Mouse (Mus musculus): ENCODE results near the gene Sirt3. TPM values are rescaled to one million over a fixed set of nuclear protein-coding genes. Genes with fewer than 3 reads are reported as not detected.
"Not testable (repeated sequence)": the region's sequence is repeated elsewhere in the genome, so short reads cannot be mapped to it uniquely, and the experiment has no call there.

Sirt3 gene
- polyA plus RNA-seq, 1 experiment, result 17.9 TPM

DNA sequence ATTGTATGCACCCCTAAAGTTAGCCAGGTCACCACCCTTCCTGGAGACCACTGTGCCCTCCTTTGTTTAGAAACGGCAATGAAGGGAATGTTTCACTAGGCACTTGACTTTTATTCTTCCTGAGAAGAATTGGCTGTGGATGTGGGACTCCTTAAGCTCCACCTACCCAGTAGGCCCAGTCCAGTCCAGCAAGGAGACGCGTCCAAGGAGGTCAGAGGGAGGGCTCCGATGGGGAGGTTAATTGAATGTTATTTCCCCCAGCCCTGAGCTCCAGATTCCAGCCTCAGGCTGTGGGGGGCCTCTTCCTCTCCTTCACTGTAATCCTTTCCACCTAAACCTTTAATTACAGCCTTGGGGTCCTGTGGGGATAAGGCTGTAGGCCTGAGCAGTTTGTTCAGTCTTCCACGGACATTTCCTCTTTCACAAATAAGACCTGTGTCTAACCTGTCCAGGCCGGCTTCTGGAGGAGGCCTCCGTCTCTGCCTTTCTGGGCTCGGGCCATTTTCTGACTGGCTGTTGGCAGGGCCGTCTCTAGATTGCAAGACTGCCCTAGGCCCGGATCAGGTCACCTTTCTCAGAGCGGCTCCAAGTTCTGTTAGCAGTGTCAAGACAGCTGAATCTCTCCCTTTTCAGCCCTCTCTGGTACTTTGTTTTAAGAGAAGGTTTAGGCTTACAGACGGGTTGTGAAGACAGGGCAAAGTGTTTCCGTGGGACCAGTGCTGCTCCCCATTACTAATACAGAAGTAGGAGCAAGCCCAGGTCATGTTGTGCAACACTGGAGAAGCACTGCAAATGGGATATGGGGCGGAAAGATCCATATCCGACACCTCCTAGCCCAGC is 20.1 kb upstream of the Sirt3 start:
- H3K36me3 ChIP-seq (ENCODE audit: control insufficient read depth, insufficient read depth, low read length, poor library complexity, severe bottlenecking), result peaks cover 3% of the 10 kb centered on the region
- no peaks in the 10 kb centered on the region for H3K9me3 ChIP-seq (replicated peaks; ENCODE audit: control insufficient read depth, insufficient read depth, low read length, poor library complexity, severe bottlenecking)
- H3K9ac ChIP-seq (ENCODE audit: low read depth, poor library complexity, severe bottlenecking), result 0 out of 2 replicates have a peak overlapping the region, but pooled peaks have one; percentile 4
- H3K27me3 ChIP-seq (ENCODE audit: control insufficient read depth, insufficient read depth, low read length, poor library complexity, severe bottlenecking), result no peaks in the 10 kb centered on the region
- no peak overlapping the region for H3K4me3 ChIP-seq (ENCODE audit: low read depth, low read length)
- no peaks in the 10 kb centered on the region for H3K4me1 ChIP-seq (ENCODE audit: control insufficient read depth, insufficient read depth, low read length)
- no peak overlapping the region for H3K27ac ChIP-seq (ENCODE audit: insufficient read depth, low read length)
- no peak for TF ChIP-seq CTCF (IDR thresholded peaks at IDR 0.05; ENCODE audit: low read depth, low read length)
- no peak for TF ChIP-seq POLR2A (IDR thresholded peaks at IDR 0.05; ENCODE audit: insufficient read depth, low read length)
- TF ChIP-seq EP300 (IDR thresholded peaks at IDR 0.05; ENCODE audit: insufficient read depth, low read depth, low read length), result no peak

DNA sequence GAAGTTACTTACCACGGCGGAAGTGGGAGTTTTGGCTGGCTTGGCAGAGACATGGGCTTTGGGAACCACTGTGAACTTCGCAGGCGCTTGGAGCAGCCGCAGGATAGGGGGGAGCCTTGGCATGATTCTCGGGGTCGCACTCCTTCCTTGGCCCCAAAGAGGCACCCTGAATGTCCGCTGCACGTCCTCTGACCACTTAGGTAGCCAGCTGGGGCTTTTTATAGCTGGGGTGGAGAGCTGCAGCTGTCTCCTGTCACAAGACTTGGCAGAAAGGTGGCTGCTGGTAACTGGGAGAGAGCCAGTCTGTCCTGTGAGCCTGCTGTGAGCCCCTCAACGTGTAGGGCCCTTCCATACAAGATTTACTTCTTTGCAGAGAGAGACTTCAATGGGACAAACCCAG is 18.1 kb upstream of the Sirt3 start, which contains the start of gene Cox8b:
TSS of gene Cox8b (minus strand) at position 227 of the 400 bp plus-strand sequence.
- Histone ChIP-seq H3K4me1 (ENCODE audit: control insufficient read depth, insufficient read depth, low read length) (no peaks in the 10 kb centered on the region), H3K9ac (ENCODE audit: low read depth, poor library complexity, severe bottlenecking) (no peak within 1 kb of the TSS; the same call in 1 of the 2 replicates), H3K27me3 (ENCODE audit: control insufficient read depth, insufficient read depth, low read length, poor library complexity, severe bottlenecking) (no peaks in the 10 kb centered on the region), H3K27ac (ENCODE audit: insufficient read depth, low read length) (no peak within 1 kb of the TSS), H3K4me3 (ENCODE audit: low read depth, low read length) (no peak within 1 kb of the TSS), H3K36me3 (ENCODE audit: control insufficient read depth, insufficient read depth, low read length, poor library complexity, severe bottlenecking) (peaks cover 5% of the 10 kb centered on the region), H3K9me3 (replicated peaks; ENCODE audit: control insufficient read depth, insufficient read depth, low read length, poor library complexity, severe bottlenecking) (no peaks in the 10 kb centered on the region)
- TF ChIP-seq CTCF (IDR thresholded peaks at IDR 0.05; ENCODE audit: low read depth, low read length) (no peak), POLR2A (IDR thresholded peaks at IDR 0.05; ENCODE audit: insufficient read depth, low read length) (no peak), EP300 (IDR thresholded peaks at IDR 0.05; ENCODE audit: insufficient read depth, low read depth, low read length) (no peak)

DNA sequence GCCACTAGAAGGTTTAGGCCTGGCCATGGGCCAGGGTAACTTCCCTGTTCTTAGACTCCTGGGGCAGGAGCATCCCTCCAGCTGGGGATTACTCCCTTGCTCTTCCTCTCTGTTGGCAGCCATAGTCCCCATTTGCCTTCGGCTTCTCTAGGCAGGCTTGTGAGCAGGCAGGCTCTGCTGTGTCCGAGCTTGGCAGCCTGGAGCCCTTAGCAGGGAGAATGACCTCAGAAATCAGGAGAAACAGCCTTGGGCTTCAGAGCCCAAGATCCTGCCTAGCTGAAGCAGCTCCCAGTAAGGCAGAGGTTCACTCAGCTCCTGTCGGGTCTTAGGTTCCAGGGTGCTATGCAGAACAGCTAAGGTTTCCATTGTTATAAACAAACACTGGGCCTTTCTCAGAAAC is 17.0 kb upstream of the Sirt3 start:
- H3K9me3 ChIP-seq (replicated peaks; ENCODE audit: control insufficient read depth, insufficient read depth, low read length, poor library complexity, severe bottlenecking), result no peaks in the 10 kb centered on the region
- no peak for TF ChIP-seq CTCF (IDR thresholded peaks at IDR 0.05; ENCODE audit: low read depth, low read length)
- TF ChIP-seq EP300 (IDR thresholded peaks at IDR 0.05; ENCODE audit: insufficient read depth, low read depth, low read length), result no peak
- no peak for TF ChIP-seq POLR2A (IDR thresholded peaks at IDR 0.05; ENCODE audit: insufficient read depth, low read length)
- no peaks in the 10 kb centered on the region for H3K27me3 ChIP-seq (ENCODE audit: control insufficient read depth, insufficient read depth, low read length, poor library complexity, severe bottlenecking)
- H3K4me3 ChIP-seq (ENCODE audit: low read depth, low read length), result no peak overlapping the region
- H3K27ac ChIP-seq (ENCODE audit: insufficient read depth, low read length), result no peak overlapping the region
- H3K4me1 ChIP-seq (ENCODE audit: control insufficient read depth, insufficient read depth, low read length), result no peaks in the 10 kb centered on the region
- H3K9ac ChIP-seq (ENCODE audit: low read depth, poor library complexity, severe bottlenecking), result no peak overlapping the region
- peaks cover 9% of the 10 kb centered on the region for H3K36me3 ChIP-seq (ENCODE audit: control insufficient read depth, insufficient read depth, low read length, poor library complexity, severe bottlenecking)

DNA sequence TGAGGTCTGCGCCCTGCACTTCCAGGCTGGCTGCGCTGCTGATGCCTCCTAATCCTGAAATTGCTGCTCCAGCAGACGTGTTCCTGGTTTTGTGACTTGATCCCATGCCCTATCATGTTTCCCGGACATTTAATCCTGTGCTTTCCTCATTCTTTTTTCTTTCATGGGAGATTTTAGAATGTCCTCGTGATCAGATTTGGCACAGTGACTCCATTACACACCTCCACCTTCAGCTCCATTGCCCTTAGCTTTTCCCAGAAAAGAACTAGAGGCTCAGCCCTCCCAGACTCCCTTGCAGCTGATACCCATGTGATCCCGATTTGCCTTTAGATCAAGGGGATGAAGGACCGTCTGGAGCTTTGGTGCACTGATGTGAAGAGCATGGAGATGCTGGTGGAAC is 15.8 kb upstream of the Sirt3 start:
- no peak overlapping the region for H3K27ac ChIP-seq (ENCODE audit: insufficient read depth, low read length)
- H3K9ac ChIP-seq (ENCODE audit: low read depth, poor library complexity, severe bottlenecking), result no peak overlapping the region
- peaks cover 13% of the 10 kb centered on the region for H3K36me3 ChIP-seq (ENCODE audit: control insufficient read depth, insufficient read depth, low read length, poor library complexity, severe bottlenecking)
- no peaks in the 10 kb centered on the region for H3K27me3 ChIP-seq (ENCODE audit: control insufficient read depth, insufficient read depth, low read length, poor library complexity, severe bottlenecking)
- no peak for TF ChIP-seq CTCF (IDR thresholded peaks at IDR 0.05; ENCODE audit: low read depth, low read length)
- no peak for TF ChIP-seq POLR2A (IDR thresholded peaks at IDR 0.05; ENCODE audit: insufficient read depth, low read length)
- TF ChIP-seq EP300 (IDR thresholded peaks at IDR 0.05; ENCODE audit: insufficient read depth, low read depth, low read length), result no peak
- no peak overlapping the region for H3K4me3 ChIP-seq (ENCODE audit: low read depth, low read length)
- H3K9me3 ChIP-seq (replicated peaks; ENCODE audit: control insufficient read depth, insufficient read depth, low read length, poor library complexity, severe bottlenecking), result no peaks in the 10 kb centered on the region
- no peaks in the 10 kb centered on the region for H3K4me1 ChIP-seq (ENCODE audit: control insufficient read depth, insufficient read depth, low read length)

DNA sequence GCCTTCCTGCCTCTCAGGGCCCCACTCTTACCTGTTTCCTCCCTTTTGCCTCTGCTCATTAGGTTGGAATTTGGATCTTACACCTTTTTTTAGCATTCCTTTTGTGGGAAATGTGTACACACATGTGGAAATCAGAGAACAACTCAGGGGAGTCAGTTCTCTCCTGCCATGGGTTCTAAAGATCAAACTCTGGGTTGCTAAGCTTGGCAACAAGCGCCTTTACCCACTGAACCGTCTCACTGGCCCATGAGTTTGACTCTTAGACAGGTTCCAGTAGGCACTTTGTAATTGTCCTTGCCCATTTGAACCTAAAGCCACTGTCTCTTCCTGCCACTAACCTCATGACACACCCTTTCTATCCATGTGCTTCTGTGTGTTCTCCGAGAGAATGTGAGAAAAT is 12.5 kb upstream of the Sirt3 start:
- no peak for TF ChIP-seq EP300 (IDR thresholded peaks at IDR 0.05; ENCODE audit: insufficient read depth, low read depth, low read length)
- no peak for TF ChIP-seq POLR2A (IDR thresholded peaks at IDR 0.05; ENCODE audit: insufficient read depth, low read length)
- TF ChIP-seq CTCF (IDR thresholded peaks at IDR 0.05; ENCODE audit: low read depth, low read length), result no peak
- Histone ChIP-seq H3K4me3 (ENCODE audit: low read depth, low read length) (no peak overlapping the region), H3K27me3 (ENCODE audit: control insufficient read depth, insufficient read depth, low read length, poor library complexity, severe bottlenecking) (no peaks in the 10 kb centered on the region), H3K36me3 (ENCODE audit: control insufficient read depth, insufficient read depth, low read length, poor library complexity, severe bottlenecking) (peaks cover 30% of the 10 kb centered on the region), H3K27ac (ENCODE audit: insufficient read depth, low read length) (no peak overlapping the region), H3K4me1 (ENCODE audit: control insufficient read depth, insufficient read depth, low read length) (no peaks in the 10 kb centered on the region), H3K9me3 (replicated peaks; ENCODE audit: control insufficient read depth, insufficient read depth, low read length, poor library complexity, severe bottlenecking) (no peaks in the 10 kb centered on the region), H3K9ac (ENCODE audit: low read depth, poor library complexity, severe bottlenecking) (no peak overlapping the region)

DNA sequence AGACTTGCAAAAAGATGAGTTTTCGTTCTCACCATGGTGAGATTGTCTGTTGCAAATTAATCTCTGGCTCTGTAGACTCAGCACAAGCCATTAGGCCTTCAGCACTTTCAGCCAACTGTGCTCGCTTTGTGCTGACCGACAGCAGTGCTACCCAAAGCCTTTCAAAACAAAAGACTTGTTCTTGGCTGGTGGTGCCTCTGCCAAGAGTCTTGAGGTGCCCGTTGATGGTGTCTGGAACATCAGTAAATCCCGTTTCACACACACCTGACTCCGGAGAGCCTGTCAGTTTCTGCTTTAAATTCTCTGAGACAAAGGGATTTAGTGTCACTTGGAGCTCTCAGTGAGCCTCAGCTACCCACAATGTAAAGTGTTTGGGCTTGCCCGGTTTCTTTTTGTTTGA is 11.9 kb upstream of the Sirt3 start:
- no peaks in the 10 kb centered on the region for H3K9me3 ChIP-seq (replicated peaks; ENCODE audit: control insufficient read depth, insufficient read depth, low read length, poor library complexity, severe bottlenecking)
- H3K36me3 ChIP-seq (ENCODE audit: control insufficient read depth, insufficient read depth, low read length, poor library complexity, severe bottlenecking), result peaks cover 36% of the 10 kb centered on the region

DNA sequence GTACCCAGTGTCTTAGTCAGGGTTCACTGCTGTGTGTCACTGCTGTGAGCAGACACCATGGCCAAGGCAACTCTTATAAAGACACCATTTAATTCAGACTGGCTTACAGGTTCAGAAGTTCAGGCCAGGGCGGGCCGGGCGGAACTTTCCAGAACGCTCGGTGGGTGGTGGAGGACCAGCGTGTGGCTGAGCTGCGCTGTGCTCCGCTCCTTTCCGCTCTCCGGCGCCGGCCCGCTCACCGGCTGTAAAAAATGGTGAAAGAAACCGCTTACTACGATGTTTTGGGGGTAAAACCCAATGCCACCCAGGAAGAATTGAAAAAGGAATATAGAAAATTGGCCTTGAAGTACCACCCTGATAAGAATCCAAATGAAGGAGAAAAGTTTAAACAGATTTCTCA is 8.5 kb upstream of the Sirt3 start:
- peaks cover 55% of the 10 kb centered on the region for H3K36me3 ChIP-seq (ENCODE audit: control insufficient read depth, insufficient read depth, low read length, poor library complexity, severe bottlenecking)
- H3K4me3 ChIP-seq (ENCODE audit: low read depth, low read length); H3K27ac ChIP-seq (ENCODE audit: insufficient read depth, low read length); H3K4me1 ChIP-seq (ENCODE audit: control insufficient read depth, insufficient read depth, low read length); H3K9me3 ChIP-seq (replicated peaks; ENCODE audit: control insufficient read depth, insufficient read depth, low read length, poor library complexity, severe bottlenecking); H3K9ac ChIP-seq (ENCODE audit: low read depth, poor library complexity, severe bottlenecking); H3K27me3 ChIP-seq (ENCODE audit: control insufficient read depth, insufficient read depth, low read length, poor library complexity, severe bottlenecking): not testable (repeated sequence)

More for the DNA sequence above, 11.9 kb upstream of the Sirt3 start:
- no peaks in the 10 kb centered on the region for H3K27me3 ChIP-seq (ENCODE audit: control insufficient read depth, insufficient read depth, low read length, poor library complexity, severe bottlenecking)
- no peak overlapping the region for H3K27ac ChIP-seq (ENCODE audit: insufficient read depth, low read length)
- no peak overlapping the region for H3K9ac ChIP-seq (ENCODE audit: low read depth, poor library complexity, severe bottlenecking)
- TF ChIP-seq POLR2A (IDR thresholded peaks at IDR 0.05; ENCODE audit: insufficient read depth, low read length), result no peak
- no peak for TF ChIP-seq EP300 (IDR thresholded peaks at IDR 0.05; ENCODE audit: insufficient read depth, low read depth, low read length)
- TF ChIP-seq CTCF (IDR thresholded peaks at IDR 0.05; ENCODE audit: low read depth, low read length), result no peak
- H3K4me3 ChIP-seq (ENCODE audit: low read depth, low read length), result no peak overlapping the region
- H3K4me1 ChIP-seq (ENCODE audit: control insufficient read depth, insufficient read depth, low read length), result no peaks in the 10 kb centered on the region
